Mouse (Mus musculus): ENCODE results near the gene Xylt1. TPM values are rescaled to one million over a fixed set of nuclear protein-coding genes. Genes with fewer than 3 reads are reported as not detected.

Gene Xylt1
- polyA plus RNA-seq, 1 experiment from 2014 or later = 0.86 TPM

GRCm38 (mm10) chr7:117695612-117696011 lies 314.8 kb downstream of the Xylt1 start:
- 86% methylated on average over 4 of the region's 4 CpGs for WGBS
- Histone ChIP-seq H3K27ac (replicated peaks) (no peak overlapping the region), H3K9me3 (no peaks in the 10 kb centered on the region), H3K36me3 (replicated peaks) (no peaks in the 10 kb centered on the region), H3K27me3 (replicated peaks; ENCODE audit: low read depth, poor library complexity, severe bottlenecking) (no peaks in the 10 kb centered on the region), H3K4me1 (peaks cover 5% of the 10 kb centered on the region; the same call in 1 of the 2 replicates), H3K4me3 (no peak overlapping the region)
- DNase-seq (ENCODE audit: low spot score) = peak; percentile 18

- Histone ChIP-seq H3K36me3 (replicated peaks) (no peaks in the 10 kb centered on the region), H3K4me1 (peaks cover 5% of the 10 kb centered on the region; the same call in 1 of the 2 replicates), H3K27ac (replicated peaks) (no peak overlapping the region), H3K9me3 (no peaks in the 10 kb centered on the region), H3K4me3 (no peak overlapping the region), H3K27me3 (replicated peaks; ENCODE audit: low read depth, poor library complexity, severe bottlenecking) (no peaks in the 10 kb centered on the region)
- no peak for DNase-seq (ENCODE audit: low spot score)
- WGBS = 95% methylated on average over 4 of the region's 4 CpGs
Measured at GRCm38 (mm10) chr7:117697681-117698080, 316.9 kb downstream of the Xylt1 start.

GRCm38 (mm10) chr7:117698551-117699114 lies 317.9 kb downstream of the Xylt1 start:
- no peak for DNase-seq (ENCODE audit: low spot score)

GRCm38 (mm10) chr7:117699343-117699985 lies 318.7 kb downstream of the Xylt1 start:
- no peak for DNase-seq (ENCODE audit: low spot score)
- Histone ChIP-seq H3K4me3 (no peak overlapping the region), H3K27me3 (replicated peaks; ENCODE audit: low read depth, poor library complexity, severe bottlenecking) (no peaks in the 10 kb centered on the region), H3K4me1 (peaks cover 5% of the 10 kb centered on the region; the same call in 1 of the 2 replicates), H3K27ac (replicated peaks) (no peak overlapping the region), H3K36me3 (replicated peaks) (no peaks in the 10 kb centered on the region), H3K9me3 (no peaks in the 10 kb centered on the region)
- 76% methylated on average over 4 of the region's 4 CpGs for WGBS

More at GRCm38 (mm10) chr7:117698551-117699114, 317.9 kb downstream of the Xylt1 start:
- no peak overlapping the region for H3K27ac ChIP-seq (replicated peaks)
- H3K9me3 ChIP-seq = no peaks in the 10 kb centered on the region
- H3K36me3 ChIP-seq (replicated peaks) = no peaks in the 10 kb centered on the region
- H3K4me3 ChIP-seq = no peak overlapping the region
- H3K4me1 ChIP-seq = peaks cover 5% of the 10 kb centered on the region; the same call in 1 of the 2 replicates
- 97% methylated on average over 1 of the region's 1 CpGs for WGBS
- H3K27me3 ChIP-seq (replicated peaks; ENCODE audit: low read depth, poor library complexity, severe bottlenecking) = no peaks in the 10 kb centered on the region

- Histone ChIP-seq H3K27ac (replicated peaks) (no peak overlapping the region), H3K4me3 (no peak overlapping the region), H3K36me3 (replicated peaks) (no peaks in the 10 kb centered on the region), H3K9me3 (no peaks in the 10 kb centered on the region), H3K27me3 (replicated peaks; ENCODE audit: low read depth, poor library complexity, severe bottlenecking) (no peaks in the 10 kb centered on the region), H3K4me1 (peaks cover 5% of the 10 kb centered on the region; the same call in 1 of the 2 replicates)
- no peak for DNase-seq (ENCODE audit: low spot score)
- WGBS = 89% methylated on average over 6 of the region's 6 CpGs
Measured at GRCm38 (mm10) chr7:117700066-117700465, 319.3 kb downstream of the Xylt1 start.

GRCm38 (mm10) chr7:117709901-117710607 lies 329.3 kb downstream of the Xylt1 start:
- peaks cover 7% of the 10 kb centered on the region for H3K4me1 ChIP-seq
- H3K9me3 ChIP-seq = no peaks in the 10 kb centered on the region
- no peak overlapping the region for H3K27ac ChIP-seq (replicated peaks)
- no peaks in the 10 kb centered on the region for H3K27me3 ChIP-seq (replicated peaks; ENCODE audit: low read depth, poor library complexity, severe bottlenecking)
- WGBS = 56% methylated on average over 10 of the region's 10 CpGs
- H3K36me3 ChIP-seq (replicated peaks) = no peaks in the 10 kb centered on the region
- H3K4me3 ChIP-seq = no peak overlapping the region
- peak; percentile 15 for DNase-seq (ENCODE audit: low spot score)

GRCm38 (mm10) chr7:117716876-117717408 lies 336.2 kb downstream of the Xylt1 start:
- DNase-seq (ENCODE audit: low spot score) = no peak
- no peaks in the 10 kb centered on the region for H3K9me3 ChIP-seq
- no peak overlapping the region for H3K27ac ChIP-seq (replicated peaks)
- WGBS = 89% methylated on average over 5 of the region's 5 CpGs
- no peaks in the 10 kb centered on the region for H3K27me3 ChIP-seq (replicated peaks; ENCODE audit: low read depth, poor library complexity, severe bottlenecking)
- H3K4me1 ChIP-seq = no peaks in the 10 kb centered on the region
- H3K4me3 ChIP-seq = no peak overlapping the region
- no peaks in the 10 kb centered on the region for H3K36me3 ChIP-seq (replicated peaks)

- DNase-seq (ENCODE audit: low spot score) = no peak
- 71% methylated on average over 6 of the region's 6 CpGs for WGBS
- H3K9me3 ChIP-seq = no peaks in the 10 kb centered on the region
- no peaks in the 10 kb centered on the region for H3K27me3 ChIP-seq (replicated peaks; ENCODE audit: low read depth, poor library complexity, severe bottlenecking)
- H3K4me3 ChIP-seq = no peak overlapping the region
- H3K36me3 ChIP-seq (replicated peaks) = no peaks in the 10 kb centered on the region
- no peak overlapping the region for H3K27ac ChIP-seq (replicated peaks)
- no peaks in the 10 kb centered on the region for H3K4me1 ChIP-seq
Measured at GRCm38 (mm10) chr7:117720426-117720825, 339.6 kb downstream of the Xylt1 start.

All from embryonic facial prominence, embryonic 10.5 days (tissue).